In genomic region chr6:22344443-22344842, GRCm38 (mm10) we compare ENCODE assay signal across 18 mouse cellular contexts. TPM values are rescaled to one million over a fixed set of nuclear protein-coding genes. Genes with fewer than 3 reads are reported as not detected.
A peak's percentile ranks its signal among the peaks of the same experiment; 100 is the strongest.
DNase-seq lines count a peak whose midpoint lies in the region; ATAC-seq and TF ChIP-seq lines count a peak whose summit lies in the region.
"Had no signal": no experiment of that assay in that cellular context is flagged by ENCODE, and none has a peak within 500 bp of the region (broad histone marks: within the 10 kb centered on the region; RNA-seq: fewer than 3 reads in every experiment).

No protein-coding gene starts in this region.

- peaks cover 8% of the 10 kb centered on the region; the same call in 1 of the 2 replicates for H3K36me3 ChIP-seq in heart, embryonic 12.5 days
- H3K36me3 ChIP-seq in megakaryocyte, embryonic 14.5 days (replicated peaks; ENCODE audit: low read length): peaks cover 29% of the 10 kb centered on the region
- H3K36me3 ChIP-seq in liver, embryonic 13.5 days: peaks cover 7% of the 10 kb centered on the region; the same call in 1 of the 2 replicates
- no peaks in the 10 kb centered on the region for H3K36me3 ChIP-seq in stomach, postnatal 0 days (ENCODE audit: control insufficient read depth, insufficient read depth, low read length)

- no peaks in the 10 kb centered on the region for H3K27me3 ChIP-seq in heart, embryonic 12.5 days (replicated peaks)
- H3K27me3 ChIP-seq in megakaryocyte, embryonic 14.5 days (replicated peaks): no peaks in the 10 kb centered on the region
- no peaks in the 10 kb centered on the region for H3K27me3 ChIP-seq in liver, embryonic 13.5 days
- H3K27me3 ChIP-seq in stomach, postnatal 0 days (ENCODE audit: control insufficient read depth, insufficient read depth, low read length): no peaks in the 10 kb centered on the region
- H3K27me3 ChIP-seq: forebrain, embryonic 13.5 days had no signal

- intact Hi-C loops in heart, postnatal 25 days (cut with DNase I): no loop called here

- no peak for TF ChIP-seq CTCF in stomach, postnatal 0 days (IDR thresholded peaks at IDR 0.05; ENCODE audit: low read depth)

- no peaks in the 10 kb centered on the region for H3K9me3 ChIP-seq in heart, embryonic 12.5 days (replicated peaks)
- H3K9me3 ChIP-seq in megakaryocyte, embryonic 14.5 days: no peaks in the 10 kb centered on the region
- no peaks in the 10 kb centered on the region for H3K9me3 ChIP-seq in liver, embryonic 13.5 days (replicated peaks)
- H3K9me3 ChIP-seq in stomach, postnatal 0 days (ENCODE audit: control insufficient read depth, low read length): no peaks in the 10 kb centered on the region
- H3K9me3 ChIP-seq: forebrain, embryonic 13.5 days; G1E had no signal

- peak; percentile 49; the same call in 1 of the 2 replicates for ATAC-seq in heart, embryonic 12.5 days (ENCODE audit: insufficient number of reproducible peaks, low FRiP score)
- ATAC-seq in megakaryocyte, adult 5-6 weeks (ENCODE audit: poor library complexity, severe bottlenecking): no peak
- peak; percentile 14; the same call in 1 of the 2 replicates for ATAC-seq in liver, embryonic 13.5 days (ENCODE audit: low read depth)
- no peak for ATAC-seq in stomach, postnatal 0 days (ENCODE audit: low FRiP score, low TSS enrichment)
- ATAC-seq: forebrain, embryonic 13.5 days; midbrain, embryonic 16.5 days had no signal

- no peak for DNase-seq in heart, postnatal 25 days (ENCODE audit: low spot score)
- DNase-seq in liver, embryonic 13.5 days: no peak
- peak; percentile 13 for DNase-seq in stomach, postnatal 0 days (ENCODE audit: low spot score)
- no peak for DNase-seq in lung, postnatal 4 days
- no peak for DNase-seq in right cerebral cortex, postnatal 10 days (ENCODE audit: low spot score in 2 of 2)
- DNase-seq: adrenal gland, adult 8-10 months; cerebellum, adult 2 months; lung, postnatal 14 days; right cerebral cortex, postnatal 4 days; thymus, postnatal 14 days had no signal

- 32% methylated on average over 6 of the region's 6 CpGs for WGBS in heart, embryonic 12.5 days
- 62% methylated on average over 6 of the region's 6 CpGs for WGBS in liver, embryonic 13.5 days (ENCODE audit: insufficient replicate concordance)
- WGBS in stomach, postnatal 0 days: 41% methylated on average over 6 of the region's 6 CpGs

- no peak overlapping the region for H3K9ac ChIP-seq in heart, embryonic 12.5 days
- no peak overlapping the region for H3K9ac ChIP-seq in liver, embryonic 13.5 days
- H3K9ac ChIP-seq in stomach, postnatal 0 days (ENCODE audit: low read length): no peak overlapping the region
- H3K9ac ChIP-seq: forebrain, embryonic 13.5 days; hindbrain, embryonic 14.5 days had no signal

- peaks cover 35% of the 10 kb centered on the region for H3K4me1 ChIP-seq in heart, embryonic 12.5 days (replicated peaks)
- H3K4me1 ChIP-seq in megakaryocyte, embryonic 14.5 days: peaks cover 91% of the 10 kb centered on the region
- peaks cover 64% of the 10 kb centered on the region for H3K4me1 ChIP-seq in liver, embryonic 13.5 days (replicated peaks)
- peaks cover 2% of the 10 kb centered on the region; the same call in 1 of the 2 replicates for H3K4me1 ChIP-seq in stomach, postnatal 0 days (replicated peaks; ENCODE audit: control insufficient read depth, insufficient read depth)

- H3K4me2 ChIP-seq in heart, embryonic 12.5 days: peak overlapping the region; percentile 9; the same call in 1 of the 2 replicates
- H3K4me2 ChIP-seq in liver, embryonic 13.5 days: peak overlapping the region; percentile 17; the same call in 1 of the 2 replicates
- no peak overlapping the region for H3K4me2 ChIP-seq in stomach, postnatal 0 days (replicated peaks; ENCODE audit: low read depth)
- H3K4me2 ChIP-seq: forebrain, embryonic 13.5 days; hindbrain, embryonic 14.5 days had no signal

- peak overlapping the region; percentile 61 for H3K27ac ChIP-seq in heart, embryonic 12.5 days (ENCODE audit: poor library complexity, severe bottlenecking)
- H3K27ac ChIP-seq in liver, embryonic 13.5 days: 0 out of 2 replicates have a peak overlapping the region, but pooled peaks have one; percentile 9
- no peak overlapping the region for H3K27ac ChIP-seq in stomach, postnatal 0 days (replicated peaks)
- H3K27ac ChIP-seq: forebrain, embryonic 13.5 days; hindbrain, embryonic 14.5 days had no signal

- no peak overlapping the region for H3K4me3 ChIP-seq in heart, embryonic 12.5 days
- H3K4me3 ChIP-seq in megakaryocyte, embryonic 14.5 days (replicated peaks): peak overlapping the region; percentile 42
- no peak overlapping the region for H3K4me3 ChIP-seq in liver, embryonic 13.5 days (replicated peaks)
- H3K4me3 ChIP-seq in stomach, postnatal 0 days (ENCODE audit: low read depth, low read length): no peak overlapping the region
- H3K4me3 ChIP-seq: forebrain, embryonic 13.5 days had no signal

- TF ChIP-seq EP300 in stomach, postnatal 0 days (optimal IDR thresholded peaks at IDR 0.05): no peak

RNA-seq across cellular contexts. Expression of gene Fam3c, which starts 11.6 kb away (rescaled TPM):
- 53.6 and 56.2 TPM in 2 replicates for polyA plus RNA-seq in heart, embryonic 12.5 days (2016; fragmentation: Nextera tagmentation; extraction: Ambion mirVana)
- total RNA-seq in heart, postnatal 25 days (2021): 10 to 100 TPM; 23.6 to 27.5 TPM
- polyA plus RNA-seq in megakaryocyte, embryonic 14.5 days (2012; ENCODE audit: insufficient read depth, low replicate concordance): 5.6 and 13.5 TPM in 2 replicates
- 11.6 and 16.4 TPM in 2 replicates for total RNA-seq in megakaryocyte, adult 5-6 weeks (2015)
- 27.0 and 34.0 TPM in 2 replicates for total RNA-seq in megakaryocyte, adult 5-6 weeks (2017)
- polyA plus RNA-seq in liver, embryonic 13.5 days (2015; fragmentation: Nextera tagmentation; extraction: Ambion mirVana): 17.5 and 20.3 TPM in 2 replicates
- 94.8 and 99.4 TPM in 2 replicates for polyA plus RNA-seq in stomach, postnatal 0 days (2015; fragmentation: Nextera tagmentation; extraction: Ambion mirVana)

RNA-seq across cellular contexts. Expression of gene Wnt16, which starts 56.4 kb away (rescaled TPM):
- polyA plus RNA-seq in heart, embryonic 12.5 days (2016; fragmentation: Nextera tagmentation; extraction: Ambion mirVana): 2.0 and 2.6 TPM in 2 replicates
- under 1 TPM; 0.42 to 0.75 TPM for total RNA-seq in heart, postnatal 25 days (2021)
- 0.20 TPM in 1 of 2 replicates, not detected in the other for polyA plus RNA-seq in megakaryocyte, embryonic 14.5 days (2012; ENCODE audit: insufficient read depth, low replicate concordance)
- not detected in 2 replicates for total RNA-seq in megakaryocyte, adult 5-6 weeks (2015)
- not detected in 2 replicates for total RNA-seq in megakaryocyte, adult 5-6 weeks (2017)
- not detected in 2 replicates for polyA plus RNA-seq in liver, embryonic 13.5 days (2015; fragmentation: Nextera tagmentation; extraction: Ambion mirVana)
- polyA plus RNA-seq in stomach, postnatal 0 days (2015; fragmentation: Nextera tagmentation; extraction: Ambion mirVana): 4.5 and 8.1 TPM in 2 replicates
- total RNA-seq: G1E; granulocyte monocyte progenitor cell, adult 5-6 weeks had no signal
- polyA plus RNA-seq: forebrain, embryonic 13.5 days; G1E; midbrain, embryonic 16.5 days had no signal

Comparison
In these comparisons a context has a peak if more than half of its experiments do, and no peak if none do; other contexts are left out.
1. ATAC-seq: peak in heart, embryonic 12.5 days (single experiment) and liver, embryonic 13.5 days (single experiment); none in megakaryocyte, adult 5-6 weeks (single experiment) and stomach, postnatal 0 days (single experiment).